Mouse (Mus musculus): Measurements from ENCODE around the gene Ccdc171. TPM values are rescaled to one million over a fixed set of nuclear protein-coding genes. Genes with fewer than 3 reads are reported as not detected.
"Not testable (repeated sequence)": the region's sequence is repeated elsewhere in the genome, so short reads cannot be mapped to it uniquely, and the experiment has no call there.

Gene Ccdc171
- 1 to 10 TPM; 4.1 to 4.5 (median 4.2) TPM for total RNA-seq (2022)

- peak; percentile 88 to 91 for DNase-seq (ENCODE audit: low spot score in 2 of 2)
These were observed at the start of gene Ccdc171 for GRCm38 (mm10) chr4:83524843-83525689. Gene Ccdc171 (plus strand): TSS chr4:83525545.

GRCm38 (mm10) chr4:83485250-83485649, 40.1 kb upstream of the Ccdc171 start:
- DNase-seq (ENCODE audit: low spot score in 2 of 2): no peak

- DNase-seq (ENCODE audit: low spot score in 2 of 2): peak; percentile 82 to 86
These were observed 39.6 kb upstream of the Ccdc171 start for GRCm38 (mm10) chr4:83485735-83486116.

GRCm38 (mm10) chr4:83486117-83486901, 39.0 kb upstream of the Ccdc171 start, which contains the start of gene Psip1:
Gene Psip1 (minus strand): TSS chr4:83486459.
- peak; percentile 84 to 85 for DNase-seq (ENCODE audit: low spot score in 2 of 2)

- DNase-seq (ENCODE audit: low spot score in 2 of 2): no peak
These were observed 36.2 kb upstream of the Ccdc171 start for GRCm38 (mm10) chr4:83489121-83489520.

GRCm38 (mm10) chr4:83493112-83493511, 32.2 kb upstream of the Ccdc171 start:
- DNase-seq (ENCODE audit: low spot score in 2 of 2): no peak

GRCm38 (mm10) chr4:83497013-83497412, 28.3 kb upstream of the Ccdc171 start:
- not testable (repeated sequence) for DNase-seq (ENCODE audit: low spot score in 2 of 2)

GRCm38 (mm10) chr4:83500154-83501036, 24.9 kb upstream of the Ccdc171 start:
- DNase-seq (ENCODE audit: low spot score in 2 of 2): peak; percentile 15 to 20

- no peak for DNase-seq (ENCODE audit: low spot score in 2 of 2)
These were observed 24.3 kb upstream of the Ccdc171 start for GRCm38 (mm10) chr4:83501037-83501430.

GRCm38 (mm10) chr4:83509600-83509999, 15.7 kb upstream of the Ccdc171 start:
- no peak for DNase-seq (ENCODE audit: low spot score in 2 of 2)

- DNase-seq (ENCODE audit: low spot score in 2 of 2): no peak
These were observed 14.3 kb upstream of the Ccdc171 start for GRCm38 (mm10) chr4:83511083-83511482.

- no peak for DNase-seq (ENCODE audit: low spot score in 2 of 2)
These were observed 13.1 kb upstream of the Ccdc171 start for GRCm38 (mm10) chr4:83512217-83512616.

- no peak for DNase-seq (ENCODE audit: low spot score in 2 of 2)
These were observed 12.7 kb upstream of the Ccdc171 start for GRCm38 (mm10) chr4:83512644-83513043.

- no peak for DNase-seq (ENCODE audit: low spot score in 2 of 2)
These were observed 11.2 kb upstream of the Ccdc171 start for GRCm38 (mm10) chr4:83514183-83514582.

GRCm38 (mm10) chr4:83514976-83515669, 10.2 kb upstream of the Ccdc171 start:
- no peak for DNase-seq (ENCODE audit: low spot score in 2 of 2)

GRCm38 (mm10) chr4:83516144-83516543, 9.2 kb upstream of the Ccdc171 start:
- not testable (repeated sequence) for DNase-seq (ENCODE audit: low spot score in 2 of 2)

GRCm38 (mm10) chr4:83519148-83519547, 6.2 kb upstream of the Ccdc171 start:
- no peak for DNase-seq (ENCODE audit: low spot score in 2 of 2)

GRCm38 (mm10) chr4:83519807-83520206, 5.5 kb upstream of the Ccdc171 start:
- no peak for DNase-seq (ENCODE audit: low spot score in 2 of 2)

- DNase-seq (ENCODE audit: low spot score in 2 of 2): no peak
These were observed 5.0 kb upstream of the Ccdc171 start for GRCm38 (mm10) chr4:83520308-83520707.

GRCm38 (mm10) chr4:83522066-83522465, 3.3 kb upstream of the Ccdc171 start:
- DNase-seq (ENCODE audit: low spot score in 2 of 2): no peak

GRCm38 (mm10) chr4:83524456-83524842, 896 bp upstream of the Ccdc171 start:
- no peak for DNase-seq (ENCODE audit: low spot score in 2 of 2)

Measured in layer of hippocampus, adult 8-10 months (tissue).